Mouse (Mus musculus): ENCODE measurements around the gene Resf1. TPM values are rescaled to one million over a fixed set of nuclear protein-coding genes. Genes with fewer than 3 reads are reported as not detected.
A peak's percentile ranks its signal among the peaks of the same experiment; 100 is the strongest.

Resf1 gene
- polyA plus RNA-seq, 1 experiment = 90.4 TPM

GRCm38 (mm10) chr6:149307092-149307491 lies 2.1 kb upstream of the Resf1 start:
- Histone ChIP-seq H3K4me3 (ENCODE audit: low read depth, low read length) (no peak overlapping the region), H3K27ac (ENCODE audit: insufficient read depth, low read length) (peak overlapping the region; percentile 80; the same call in 1 of the 2 replicates), H3K9me3 (replicated peaks; ENCODE audit: control insufficient read depth, insufficient read depth, low read length, poor library complexity, severe bottlenecking) (peaks cover 26% of the 10 kb centered on the region), H3K36me3 (ENCODE audit: control insufficient read depth, insufficient read depth, low read length, poor library complexity, severe bottlenecking) (peaks cover 9% of the 10 kb centered on the region), H3K9ac (ENCODE audit: low read depth, poor library complexity, severe bottlenecking) (no peak overlapping the region), H3K4me1 (ENCODE audit: control insufficient read depth, insufficient read depth, low read length) (peaks cover 2% of the 10 kb centered on the region), H3K27me3 (ENCODE audit: control insufficient read depth, insufficient read depth, low read length, poor library complexity, severe bottlenecking) (no peaks in the 10 kb centered on the region)
- TF ChIP-seq POLR2A (IDR thresholded peaks at IDR 0.05; ENCODE audit: insufficient read depth, low read length) (no peak), CTCF (IDR thresholded peaks at IDR 0.05; ENCODE audit: low read depth, low read length) (no peak), EP300 (IDR thresholded peaks at IDR 0.05; ENCODE audit: insufficient read depth, low read depth, low read length) (no peak)

GRCm38 (mm10) chr6:149307801-149308200 lies 1.4 kb upstream of the Resf1 start:
- Histone ChIP-seq H3K36me3 (ENCODE audit: control insufficient read depth, insufficient read depth, low read length, poor library complexity, severe bottlenecking) (peaks cover 9% of the 10 kb centered on the region), H3K4me3 (ENCODE audit: low read depth, low read length) (no peak overlapping the region), H3K9ac (ENCODE audit: low read depth, poor library complexity, severe bottlenecking) (peak overlapping the region; percentile 97; the same call in 1 of the 2 replicates), H3K4me1 (ENCODE audit: control insufficient read depth, insufficient read depth, low read length) (peaks cover 2% of the 10 kb centered on the region), H3K27me3 (ENCODE audit: control insufficient read depth, insufficient read depth, low read length, poor library complexity, severe bottlenecking) (no peaks in the 10 kb centered on the region), H3K27ac (ENCODE audit: insufficient read depth, low read length) (peak overlapping the region; percentile 80), H3K9me3 (replicated peaks; ENCODE audit: control insufficient read depth, insufficient read depth, low read length, poor library complexity, severe bottlenecking) (peaks cover 26% of the 10 kb centered on the region)
- TF ChIP-seq CTCF (IDR thresholded peaks at IDR 0.05; ENCODE audit: low read depth, low read length) (no peak), POLR2A (IDR thresholded peaks at IDR 0.05; ENCODE audit: insufficient read depth, low read length) (no peak), EP300 (IDR thresholded peaks at IDR 0.05; ENCODE audit: insufficient read depth, low read depth, low read length) (0 out of 2 replicates have a peak, but pooled peaks have one; percentile 33)

- Histone ChIP-seq H3K9ac (ENCODE audit: low read depth, poor library complexity, severe bottlenecking) (peak overlapping the region; percentile 97), H3K4me3 (ENCODE audit: low read depth, low read length) (peak overlapping the region; percentile 63), H3K27me3 (ENCODE audit: control insufficient read depth, insufficient read depth, low read length, poor library complexity, severe bottlenecking) (no peaks in the 10 kb centered on the region), H3K27ac (ENCODE audit: insufficient read depth, low read length) (peak overlapping the region; percentile 100; the same call in 1 of the 2 replicates), H3K36me3 (ENCODE audit: control insufficient read depth, insufficient read depth, low read length, poor library complexity, severe bottlenecking) (peaks cover 27% of the 10 kb centered on the region), H3K4me1 (ENCODE audit: control insufficient read depth, insufficient read depth, low read length) (peaks cover 2% of the 10 kb centered on the region), H3K9me3 (replicated peaks; ENCODE audit: control insufficient read depth, insufficient read depth, low read length, poor library complexity, severe bottlenecking) (peaks cover 23% of the 10 kb centered on the region)
- no peak for TF ChIP-seq POLR2A (IDR thresholded peaks at IDR 0.05; ENCODE audit: insufficient read depth, low read length)
- TF ChIP-seq CTCF (IDR thresholded peaks at IDR 0.05; ENCODE audit: low read depth, low read length) = no peak
- no peak for TF ChIP-seq EP300 (IDR thresholded peaks at IDR 0.05; ENCODE audit: insufficient read depth, low read depth, low read length)
These were observed 1.0 kb downstream of the Resf1 start for GRCm38 (mm10) chr6:149310226-149310625.

- Histone ChIP-seq H3K36me3 (ENCODE audit: control insufficient read depth, insufficient read depth, low read length, poor library complexity, severe bottlenecking) (peaks cover 35% of the 10 kb centered on the region), H3K27me3 (ENCODE audit: control insufficient read depth, insufficient read depth, low read length, poor library complexity, severe bottlenecking) (no peaks in the 10 kb centered on the region), H3K27ac (ENCODE audit: insufficient read depth, low read length) (peak overlapping the region; percentile 100), H3K9ac (ENCODE audit: low read depth, poor library complexity, severe bottlenecking) (peak overlapping the region; percentile 97), H3K9me3 (replicated peaks; ENCODE audit: control insufficient read depth, insufficient read depth, low read length, poor library complexity, severe bottlenecking) (peaks cover 15% of the 10 kb centered on the region), H3K4me1 (ENCODE audit: control insufficient read depth, insufficient read depth, low read length) (peaks cover 2% of the 10 kb centered on the region), H3K4me3 (ENCODE audit: low read depth, low read length) (peak overlapping the region; percentile 48; the same call in 1 of the 2 replicates)
- TF ChIP-seq CTCF (IDR thresholded peaks at IDR 0.05; ENCODE audit: low read depth, low read length) = no peak
- no peak for TF ChIP-seq POLR2A (IDR thresholded peaks at IDR 0.05; ENCODE audit: insufficient read depth, low read length)
- TF ChIP-seq EP300 (IDR thresholded peaks at IDR 0.05; ENCODE audit: insufficient read depth, low read depth, low read length) = no peak
These were observed 1.8 kb downstream of the Resf1 start for GRCm38 (mm10) chr6:149311044-149311443.

- no peaks in the 10 kb centered on the region for H3K27me3 ChIP-seq (ENCODE audit: control insufficient read depth, insufficient read depth, low read length, poor library complexity, severe bottlenecking)
- peaks cover 39% of the 10 kb centered on the region for H3K36me3 ChIP-seq (ENCODE audit: control insufficient read depth, insufficient read depth, low read length, poor library complexity, severe bottlenecking)
- TF ChIP-seq EP300 (IDR thresholded peaks at IDR 0.05; ENCODE audit: insufficient read depth, low read depth, low read length) = no peak
- no peak for TF ChIP-seq POLR2A (IDR thresholded peaks at IDR 0.05; ENCODE audit: insufficient read depth, low read length)
- TF ChIP-seq CTCF (IDR thresholded peaks at IDR 0.05; ENCODE audit: low read depth, low read length) = no peak
- peaks cover 2% of the 10 kb centered on the region for H3K4me1 ChIP-seq (ENCODE audit: control insufficient read depth, insufficient read depth, low read length)
- H3K9me3 ChIP-seq (replicated peaks; ENCODE audit: control insufficient read depth, insufficient read depth, low read length, poor library complexity, severe bottlenecking) = peaks cover 8% of the 10 kb centered on the region
- peak overlapping the region; percentile 100 for H3K27ac ChIP-seq (ENCODE audit: insufficient read depth, low read length)
- peak overlapping the region; percentile 97; the same call in 1 of the 2 replicates for H3K9ac ChIP-seq (ENCODE audit: low read depth, poor library complexity, severe bottlenecking)
- peak overlapping the region; percentile 7; the same call in 1 of the 2 replicates for H3K4me3 ChIP-seq (ENCODE audit: low read depth, low read length)
These were observed 2.6 kb downstream of the Resf1 start for GRCm38 (mm10) chr6:149311778-149312177.

GRCm38 (mm10) chr6:149312221-149312620 lies 3.0 kb downstream of the Resf1 start:
- H3K4me1 ChIP-seq (ENCODE audit: control insufficient read depth, insufficient read depth, low read length) = peaks cover 2% of the 10 kb centered on the region
- peak overlapping the region; percentile 74; the same call in 1 of the 2 replicates for H3K9ac ChIP-seq (ENCODE audit: low read depth, poor library complexity, severe bottlenecking)
- H3K4me3 ChIP-seq (ENCODE audit: low read depth, low read length) = no peak overlapping the region
- H3K27me3 ChIP-seq (ENCODE audit: control insufficient read depth, insufficient read depth, low read length, poor library complexity, severe bottlenecking) = no peaks in the 10 kb centered on the region
- peaks cover 43% of the 10 kb centered on the region for H3K36me3 ChIP-seq (ENCODE audit: control insufficient read depth, insufficient read depth, low read length, poor library complexity, severe bottlenecking)
- H3K27ac ChIP-seq (ENCODE audit: insufficient read depth, low read length) = peak overlapping the region; percentile 100
- no peak for TF ChIP-seq POLR2A (IDR thresholded peaks at IDR 0.05; ENCODE audit: insufficient read depth, low read length)
- TF ChIP-seq CTCF (IDR thresholded peaks at IDR 0.05; ENCODE audit: low read depth, low read length) = no peak
- no peak for TF ChIP-seq EP300 (IDR thresholded peaks at IDR 0.05; ENCODE audit: insufficient read depth, low read depth, low read length)
- H3K9me3 ChIP-seq (replicated peaks; ENCODE audit: control insufficient read depth, insufficient read depth, low read length, poor library complexity, severe bottlenecking) = peaks cover 3% of the 10 kb centered on the region; the same call in 1 of the 2 replicates
